Mouse (Mus musculus): Measurements from ENCODE around the gene Aebp2. TPM values are rescaled to one million over a fixed set of nuclear protein-coding genes. Genes with fewer than 3 reads are reported as not detected.
A peak's percentile ranks its signal among the peaks of the same experiment; 100 is the strongest.
"Not testable (repeated sequence)": the region's sequence is repeated elsewhere in the genome, so short reads cannot be mapped to it uniquely, and the experiment has no call there.

Aebp2 gene
- polyA plus RNA-seq, 1 experiment from 2014 or later = 13.9 TPM

GRCm38 (mm10) chr6:140597381-140598329 is 24.8 kb upstream of the Aebp2 start:
- Histone ChIP-seq H3K9me3 (replicated peaks; ENCODE audit: low read length) (no peaks in the 10 kb centered on the region), H3K4me2 (ENCODE audit: low read length) (no peak overlapping the region), H3K27ac (no peak overlapping the region), H3K9ac (ENCODE audit: low read depth, low read length) (no peak overlapping the region), H3K4me1 (replicated peaks; ENCODE audit: insufficient read depth, low read length) (0 out of 2 replicates have a peak, but pooled peaks cover 3% of the 10 kb centered on the region), H3K4me3 (replicated peaks; ENCODE audit: low read depth, low read length) (no peak overlapping the region), H3K36me3 (ENCODE audit: insufficient read depth, low read length) (peaks cover 20% of the 10 kb centered on the region; the same call in 1 of the 2 replicates), H3K27me3 (ENCODE audit: insufficient read depth, low read length) (no peaks in the 10 kb centered on the region)
- ATAC-seq (replicated peaks; ENCODE audit: low FRiP score, low read depth) (no peak), DNase-seq (ENCODE audit: low spot score) (no peak)
- TF ChIP-seq CTCF (IDR thresholded peaks at IDR 0.05; ENCODE audit: low read depth) = no peak
- WGBS = 89% methylated on average over 15 of the region's 15 CpGs

GRCm38 (mm10) chr6:140598516-140598915 is 23.9 kb upstream of the Aebp2 start:
- no peaks in the 10 kb centered on the region for H3K9me3 ChIP-seq (replicated peaks; ENCODE audit: low read length)
- 86% methylated on average over 9 of the region's 9 CpGs for WGBS
- H3K27ac ChIP-seq = no peak overlapping the region
- H3K4me2 ChIP-seq (ENCODE audit: low read length) = no peak overlapping the region
- ATAC-seq (replicated peaks; ENCODE audit: low FRiP score, low read depth) (no peak), DNase-seq (ENCODE audit: low spot score) (no peak)
- no peak overlapping the region for H3K4me3 ChIP-seq (replicated peaks; ENCODE audit: low read depth, low read length)
- no peak overlapping the region for H3K9ac ChIP-seq (ENCODE audit: low read depth, low read length)
- 0 out of 2 replicates have a peak, but pooled peaks cover 3% of the 10 kb centered on the region for H3K4me1 ChIP-seq (replicated peaks; ENCODE audit: insufficient read depth, low read length)
- peaks cover 19% of the 10 kb centered on the region; the same call in 1 of the 2 replicates for H3K36me3 ChIP-seq (ENCODE audit: insufficient read depth, low read length)
- TF ChIP-seq CTCF (IDR thresholded peaks at IDR 0.05; ENCODE audit: low read depth) = no peak
- no peaks in the 10 kb centered on the region for H3K27me3 ChIP-seq (ENCODE audit: insufficient read depth, low read length)

- ATAC-seq (replicated peaks; ENCODE audit: low FRiP score, low read depth) (no peak), DNase-seq (ENCODE audit: low spot score) (no peak)
- Histone ChIP-seq H3K27ac (no peak overlapping the region), H3K27me3 (ENCODE audit: insufficient read depth, low read length) (no peaks in the 10 kb centered on the region), H3K4me1 (replicated peaks; ENCODE audit: insufficient read depth, low read length) (0 out of 2 replicates have a peak, but pooled peaks cover 3% of the 10 kb centered on the region), H3K4me2 (ENCODE audit: low read length) (no peak overlapping the region), H3K4me3 (replicated peaks; ENCODE audit: low read depth, low read length) (no peak overlapping the region), H3K36me3 (ENCODE audit: insufficient read depth, low read length) (0 out of 2 replicates have a peak, but pooled peaks cover 12% of the 10 kb centered on the region), H3K9ac (ENCODE audit: low read depth, low read length) (no peak overlapping the region), H3K9me3 (replicated peaks; ENCODE audit: low read length) (no peaks in the 10 kb centered on the region)
- WGBS = 83% methylated on average over 5 of the region's 5 CpGs
- TF ChIP-seq CTCF (IDR thresholded peaks at IDR 0.05; ENCODE audit: low read depth) = no peak
Measured at GRCm38 (mm10) chr6:140599337-140599736, 23.1 kb upstream of the Aebp2 start.

- not testable (repeated sequence) for H3K4me2 ChIP-seq (ENCODE audit: low read length)
Measured at GRCm38 (mm10) chr6:140600671-140601070, 21.8 kb upstream of the Aebp2 start.

GRCm38 (mm10) chr6:140601175-140601574 is 21.3 kb upstream of the Aebp2 start:
- ATAC-seq (replicated peaks; ENCODE audit: low FRiP score, low read depth) (peak; percentile 60), DNase-seq (ENCODE audit: low spot score) (no peak)
- no peak overlapping the region for H3K4me2 ChIP-seq (ENCODE audit: low read length)
- no peaks in the 10 kb centered on the region for H3K4me1 ChIP-seq (replicated peaks; ENCODE audit: insufficient read depth, low read length)
- H3K9ac ChIP-seq (ENCODE audit: low read depth, low read length) = no peak overlapping the region
- TF ChIP-seq CTCF (IDR thresholded peaks at IDR 0.05; ENCODE audit: low read depth) = no peak
- no peaks in the 10 kb centered on the region for H3K27me3 ChIP-seq (ENCODE audit: insufficient read depth, low read length)
- no peak overlapping the region for H3K4me3 ChIP-seq (replicated peaks; ENCODE audit: low read depth, low read length)
- no peaks in the 10 kb centered on the region for H3K9me3 ChIP-seq (replicated peaks; ENCODE audit: low read length)
- H3K36me3 ChIP-seq (ENCODE audit: insufficient read depth, low read length) = 0 out of 2 replicates have a peak, but pooled peaks cover 2% of the 10 kb centered on the region
- 87% methylated on average over 4 of the region's 4 CpGs for WGBS
- no peak overlapping the region for H3K27ac ChIP-seq

More at GRCm38 (mm10) chr6:140600671-140601070, 21.8 kb upstream of the Aebp2 start:
- H3K27me3 ChIP-seq (ENCODE audit: insufficient read depth, low read length); H3K4me3 ChIP-seq (replicated peaks; ENCODE audit: low read depth, low read length); ATAC-seq (replicated peaks; ENCODE audit: low FRiP score, low read depth); H3K9me3 ChIP-seq (replicated peaks; ENCODE audit: low read length); H3K9ac ChIP-seq (ENCODE audit: low read depth, low read length); H3K4me1 ChIP-seq (replicated peaks; ENCODE audit: insufficient read depth, low read length); H3K36me3 ChIP-seq (ENCODE audit: insufficient read depth, low read length); H3K27ac ChIP-seq; DNase-seq (ENCODE audit: low spot score): not testable (repeated sequence)
- 96% methylated on average over 8 of the region's 8 CpGs for WGBS
- TF ChIP-seq CTCF (IDR thresholded peaks at IDR 0.05; ENCODE audit: low read depth) = peak; percentile 35; the same call in 1 of the 2 replicates

- Histone ChIP-seq H3K27ac (no peak overlapping the region), H3K9ac (ENCODE audit: low read depth, low read length) (no peak overlapping the region), H3K4me1 (replicated peaks; ENCODE audit: insufficient read depth, low read length) (no peaks in the 10 kb centered on the region), H3K4me2 (ENCODE audit: low read length) (no peak overlapping the region), H3K9me3 (replicated peaks; ENCODE audit: low read length) (no peaks in the 10 kb centered on the region), H3K27me3 (ENCODE audit: insufficient read depth, low read length) (no peaks in the 10 kb centered on the region), H3K36me3 (ENCODE audit: insufficient read depth, low read length) (no peaks in the 10 kb centered on the region), H3K4me3 (replicated peaks; ENCODE audit: low read depth, low read length) (no peak overlapping the region)
- 29% methylated on average over 8 of the region's 8 CpGs for WGBS
- DNase-seq (ENCODE audit: low spot score) = no peak
- no peak for ATAC-seq (replicated peaks; ENCODE audit: low FRiP score, low read depth)
- TF ChIP-seq CTCF (IDR thresholded peaks at IDR 0.05; ENCODE audit: low read depth) = no peak
Measured at GRCm38 (mm10) chr6:140603228-140603944, 19.1 kb upstream of the Aebp2 start.
